In the genomic region with DNA sequence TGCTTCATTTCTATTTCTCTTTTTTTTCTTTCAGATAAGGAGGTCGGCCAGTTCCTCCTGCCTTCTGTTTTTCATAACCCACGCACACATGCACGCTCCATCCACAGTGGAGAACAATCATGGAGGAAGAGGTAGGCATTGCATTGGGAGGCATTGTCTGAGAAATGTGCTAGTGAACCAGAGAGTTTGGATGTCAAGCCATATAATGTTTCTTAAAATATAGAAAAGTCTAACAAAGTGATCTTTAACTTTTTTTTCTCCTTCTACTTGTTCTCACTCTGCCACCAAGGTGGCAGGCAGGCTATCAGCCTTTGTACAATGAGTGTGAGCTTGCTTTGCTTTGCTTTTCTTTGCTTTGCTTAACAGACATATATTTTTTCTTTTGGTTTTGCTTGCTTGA, we compare ENCODE assay signal across 10 mouse cellular contexts. TPM values are rescaled to one million over a fixed set of nuclear protein-coding genes. Genes with fewer than 3 reads are reported as not detected.
DNase-seq lines count a peak whose midpoint lies in the region; ATAC-seq and TF ChIP-seq lines count a peak whose summit lies in the region.
"Had no signal": no experiment of that assay in that cellular context is flagged by ENCODE, and none has a peak within 500 bp of the region (broad histone marks: within the 10 kb centered on the region; RNA-seq: fewer than 3 reads in every experiment).

No protein-coding gene starts in this region.

- WGBS in kidney, postnatal 0 days, result 51% methylated on average over 3 of the region's 3 CpGs
- WGBS in midbrain, postnatal 0 days, result 51% methylated on average over 3 of the region's 3 CpGs

- no peaks in the 10 kb centered on the region for H3K4me1 ChIP-seq in kidney, postnatal 0 days (replicated peaks; ENCODE audit: insufficient read depth, low read length)
- H3K4me1 ChIP-seq in midbrain, postnatal 0 days (ENCODE audit: insufficient read depth, low read length), result no peaks in the 10 kb centered on the region

- H3K27ac ChIP-seq in kidney, postnatal 0 days, result no peak overlapping the region
- no peak overlapping the region for H3K27ac ChIP-seq in midbrain, postnatal 0 days (ENCODE audit: low read depth, low read length)
- H3K27ac ChIP-seq: heart, adult 2 months; macrophage had no signal

- no peak for TF ChIP-seq CTCF in kidney, postnatal 0 days (IDR thresholded peaks at IDR 0.05; ENCODE audit: low read depth)
- TF ChIP-seq CTCF in midbrain, postnatal 0 days (IDR thresholded peaks at IDR 0.05), result no peak

- H3K36me3 ChIP-seq in kidney, postnatal 0 days (ENCODE audit: insufficient read depth, low read length), result no peaks in the 10 kb centered on the region
- H3K36me3 ChIP-seq in midbrain, postnatal 0 days (ENCODE audit: insufficient read depth, low read length), result no peaks in the 10 kb centered on the region

- ATAC-seq in kidney, postnatal 0 days (replicated peaks; ENCODE audit: low FRiP score, low read depth), result no peak
- no peak for ATAC-seq in midbrain, postnatal 0 days (ENCODE audit: low FRiP score)

- no peak overlapping the region for H3K4me3 ChIP-seq in kidney, postnatal 0 days (replicated peaks; ENCODE audit: low read depth, low read length)
- H3K4me3 ChIP-seq in midbrain, postnatal 0 days (ENCODE audit: low read depth, low read length), result no peak overlapping the region
- H3K4me3 ChIP-seq: heart, adult 2 months had no signal

- no peak overlapping the region for H3K4me2 ChIP-seq in kidney, postnatal 0 days (ENCODE audit: low read length)
- no peak overlapping the region for H3K4me2 ChIP-seq in midbrain, postnatal 0 days (ENCODE audit: low read depth, low read length, poor library complexity, severe bottlenecking)

- no peaks in the 10 kb centered on the region for H3K9me3 ChIP-seq in kidney, postnatal 0 days (replicated peaks; ENCODE audit: low read length)
- H3K9me3 ChIP-seq in midbrain, postnatal 0 days (ENCODE audit: low read length), result no peaks in the 10 kb centered on the region

- H3K27me3 ChIP-seq in kidney, postnatal 0 days (ENCODE audit: insufficient read depth, low read length), result no peaks in the 10 kb centered on the region
- no peaks in the 10 kb centered on the region for H3K27me3 ChIP-seq in midbrain, postnatal 0 days (ENCODE audit: insufficient read depth, low read length)

- DNase-seq in kidney, postnatal 0 days (ENCODE audit: low spot score), result peak; percentile 73
- no peak for DNase-seq in kidney, postnatal 25 days
- peak; percentile 54 for DNase-seq in MN1 (ENCODE audit: low spot score)
- peak; percentile 53 for DNase-seq in embryo, embryonic 11.5 days (ENCODE audit: low read depth, low spot score)
- peak; percentile 55 for DNase-seq in midbrain, postnatal 0 days (ENCODE audit: low spot score)
- DNase-seq in layer of hippocampus, adult 9-11 months, result no peak
- DNase-seq in cerebellum, adult 11 months, result no peak
- DNase-seq in layer of hippocampus, postnatal 36 days, result no peak
- DNase-seq: heart, adult 2 months had no signal

- no peak overlapping the region for H3K9ac ChIP-seq in kidney, postnatal 0 days (ENCODE audit: low read depth, low read length)
- no peak overlapping the region for H3K9ac ChIP-seq in midbrain, postnatal 0 days (replicated peaks; ENCODE audit: low read length, poor library complexity, severe bottlenecking)

RNA-seq across cellular contexts. Expression of gene Polr3k, which starts 53.7 kb away (rescaled TPM):
- polyA plus RNA-seq in kidney, postnatal 0 days (2015; fragmentation: Nextera tagmentation; extraction: Ambion mirVana), result 55.4 and 58.2 TPM in 2 replicates
- total RNA-seq in midbrain, postnatal 0 days (2014; rRNA removed), result 46.9 and 55.3 TPM in 2 replicates
- 69.9 and 70.9 TPM in 2 replicates for polyA plus RNA-seq in midbrain, postnatal 0 days (2015; fragmentation: Nextera tagmentation; extraction: Ambion mirVana)
- total RNA-seq in layer of hippocampus, postnatal 36 days (2021), result 10 to 100 TPM; 29.5 to 36.2 TPM

Comparison
In these comparisons a context has a peak if more than half of its experiments do, and no peak if none do; other contexts are left out.
1. DNase-seq: peak in kidney, postnatal 0 days (single experiment), MN1 (single experiment), embryo, embryonic 11.5 days (single experiment) and midbrain, postnatal 0 days (single experiment); none in kidney, postnatal 25 days (0 of 2), layer of hippocampus, adult 9-11 months (single experiment), cerebellum, adult 11 months (single experiment) and layer of hippocampus, postnatal 36 days (0 of 2).